Mouse (Mus musculus): ENCODE data around the gene Tceal5. TPM values are rescaled to one million over a fixed set of nuclear protein-coding genes. Genes with fewer than 3 reads are reported as not detected.

Gene Tceal5
- polyA plus RNA-seq, 1 experiment from 2014 or later, result 4.0 TPM

DNA sequence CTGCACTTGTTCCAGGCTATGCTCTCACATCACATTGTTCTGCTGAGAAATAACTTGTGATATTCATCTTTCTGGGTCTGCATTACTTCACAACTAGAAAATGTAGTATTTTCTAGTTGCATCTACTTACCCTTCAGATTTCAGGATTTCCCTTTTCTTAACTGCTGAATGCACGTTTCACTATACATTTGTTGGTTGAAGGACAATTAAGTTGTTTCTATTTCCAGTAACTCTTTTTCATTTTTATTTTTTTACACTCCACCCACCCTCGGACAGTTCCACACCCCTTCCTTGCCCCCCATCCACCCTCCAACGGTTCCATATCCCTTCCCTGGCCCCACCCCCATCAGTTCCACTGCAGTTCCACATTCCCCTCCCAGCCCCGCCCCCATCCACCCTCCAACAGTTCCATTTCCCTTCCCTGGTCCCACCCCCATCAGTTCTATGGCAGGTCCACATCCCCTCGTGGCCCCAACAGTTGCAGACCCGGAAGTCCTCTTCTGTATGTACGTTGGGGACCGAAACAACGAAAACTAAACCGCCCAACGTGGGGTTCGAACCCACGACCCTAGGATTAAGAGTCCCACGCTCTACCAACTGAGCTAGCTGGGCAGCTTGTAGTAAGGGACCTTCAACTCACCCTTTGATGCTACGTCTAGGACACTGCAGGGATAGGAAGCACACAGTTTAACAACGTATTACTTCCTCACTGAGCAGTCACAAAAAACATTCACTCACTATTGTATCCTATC is 8.3 kb downstream of the Tceal5 start:
- H3K27ac ChIP-seq (ENCODE audit: low read depth, low read length), result no peak overlapping the region
- 76% methylated on average over 16 of the region's 16 CpGs for WGBS (ENCODE audit: insufficient replicate concordance)
- H3K9ac ChIP-seq (ENCODE audit: low read depth, low read length), result no peak overlapping the region

DNA sequence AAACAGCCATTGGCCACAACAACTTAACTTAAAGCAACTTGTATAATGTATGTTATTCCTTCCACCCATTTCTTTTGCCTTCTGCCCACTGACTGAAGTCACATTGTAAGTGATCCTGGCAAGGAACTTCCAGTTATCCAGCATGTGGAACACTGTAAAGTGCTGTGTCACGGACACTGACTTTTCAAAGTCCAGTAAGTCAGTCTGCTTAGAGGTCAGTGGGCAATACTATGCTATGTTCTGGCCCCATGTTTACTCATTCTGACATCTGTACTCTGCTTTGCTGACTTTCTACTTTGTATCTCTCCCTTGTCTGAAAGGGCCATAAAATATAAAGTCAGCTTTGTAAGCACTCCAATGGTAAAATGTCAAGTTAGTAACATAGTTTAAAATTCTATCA is 20.6 kb downstream of the Tceal5 start:
- Histone ChIP-seq H3K27ac (ENCODE audit: low read depth, low read length) (no peak overlapping the region), H3K36me3 (ENCODE audit: control insufficient read depth, insufficient read depth, low read length) (no peaks in the 10 kb centered on the region), H3K27me3 (ENCODE audit: control insufficient read depth, insufficient read depth, low read length) (no peaks in the 10 kb centered on the region), H3K4me3 (ENCODE audit: low read depth, low read length) (no peak overlapping the region), H3K9ac (ENCODE audit: low read depth, low read length) (no peak overlapping the region), H3K4me2 (no peak overlapping the region), H3K4me1 (ENCODE audit: control insufficient read depth, insufficient read depth, low read length) (no peaks in the 10 kb centered on the region), H3K9me3 (replicated peaks; ENCODE audit: control insufficient read depth, low read length) (no peaks in the 10 kb centered on the region)
- ATAC-seq (replicated peaks; ENCODE audit: insufficient number of reproducible peaks, low FRiP score, low TSS enrichment), result no peak
- 74% methylated on average over 1 of the region's 1 CpGs for WGBS (ENCODE audit: insufficient replicate concordance)

More for the DNA sequence above, 8.3 kb downstream of the Tceal5 start:
- Histone ChIP-seq H3K9me3 (replicated peaks; ENCODE audit: control insufficient read depth, low read length) (no peaks in the 10 kb centered on the region), H3K4me1 (ENCODE audit: control insufficient read depth, insufficient read depth, low read length) (no peaks in the 10 kb centered on the region), H3K27me3 (ENCODE audit: control insufficient read depth, insufficient read depth, low read length) (no peaks in the 10 kb centered on the region), H3K36me3 (ENCODE audit: control insufficient read depth, insufficient read depth, low read length) (no peaks in the 10 kb centered on the region), H3K4me3 (ENCODE audit: low read depth, low read length) (no peak overlapping the region), H3K4me2 (no peak overlapping the region)
- no peak for ATAC-seq (replicated peaks; ENCODE audit: insufficient number of reproducible peaks, low FRiP score, low TSS enrichment)

DNA sequence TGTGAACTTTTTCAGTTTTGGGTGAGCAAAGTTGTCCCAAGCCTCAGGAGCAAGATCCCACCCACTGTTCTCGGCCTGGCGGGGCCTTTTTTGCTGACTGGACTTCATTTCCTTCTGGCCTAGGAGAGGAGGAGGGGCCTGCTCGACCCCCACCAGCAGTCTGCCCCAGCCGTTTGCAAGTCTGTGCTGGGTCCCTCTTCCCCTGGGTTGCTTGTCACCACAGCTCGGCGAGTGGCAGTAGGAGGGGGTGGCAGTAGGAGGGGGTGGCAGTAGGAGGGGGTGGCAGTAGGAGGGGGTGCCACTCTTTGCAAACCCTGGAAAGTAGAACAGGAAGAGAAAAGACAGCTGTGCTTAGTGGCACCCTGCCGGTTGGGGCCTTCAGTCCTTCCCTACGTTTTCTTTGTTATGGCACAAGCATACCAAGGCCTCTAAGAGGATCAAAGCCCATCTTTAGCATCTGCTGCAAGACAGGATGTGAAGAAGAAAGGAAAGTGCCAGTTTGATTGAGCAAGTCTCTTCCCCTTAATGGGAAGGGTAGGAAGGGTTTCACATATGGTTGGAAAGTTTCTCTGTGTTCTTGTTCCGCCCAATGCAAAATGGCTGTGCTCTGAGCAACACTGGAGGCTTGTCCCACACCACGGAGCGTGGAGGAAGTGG is 22.7 kb downstream of the Tceal5 start:
- H3K9me3 ChIP-seq (replicated peaks; ENCODE audit: control insufficient read depth, low read length), result no peaks in the 10 kb centered on the region
- H3K4me2 ChIP-seq, result no peak overlapping the region
- 28% methylated on average over 11 of the region's 11 CpGs for WGBS (ENCODE audit: insufficient replicate concordance)
- H3K4me1 ChIP-seq (ENCODE audit: control insufficient read depth, insufficient read depth, low read length), result no peaks in the 10 kb centered on the region
- no peaks in the 10 kb centered on the region for H3K27me3 ChIP-seq (ENCODE audit: control insufficient read depth, insufficient read depth, low read length)
- no peaks in the 10 kb centered on the region for H3K36me3 ChIP-seq (ENCODE audit: control insufficient read depth, insufficient read depth, low read length)
- no peak for ATAC-seq (replicated peaks; ENCODE audit: insufficient number of reproducible peaks, low FRiP score, low TSS enrichment)
- 0 out of 2 replicates have a peak overlapping the region, but pooled peaks have one; percentile 16 for H3K9ac ChIP-seq (ENCODE audit: low read depth, low read length)
- H3K4me3 ChIP-seq (ENCODE audit: low read depth, low read length), result no peak overlapping the region
- peak overlapping the region; percentile 41; the same call in 1 of the 2 replicates for H3K27ac ChIP-seq (ENCODE audit: low read depth, low read length)

DNA sequence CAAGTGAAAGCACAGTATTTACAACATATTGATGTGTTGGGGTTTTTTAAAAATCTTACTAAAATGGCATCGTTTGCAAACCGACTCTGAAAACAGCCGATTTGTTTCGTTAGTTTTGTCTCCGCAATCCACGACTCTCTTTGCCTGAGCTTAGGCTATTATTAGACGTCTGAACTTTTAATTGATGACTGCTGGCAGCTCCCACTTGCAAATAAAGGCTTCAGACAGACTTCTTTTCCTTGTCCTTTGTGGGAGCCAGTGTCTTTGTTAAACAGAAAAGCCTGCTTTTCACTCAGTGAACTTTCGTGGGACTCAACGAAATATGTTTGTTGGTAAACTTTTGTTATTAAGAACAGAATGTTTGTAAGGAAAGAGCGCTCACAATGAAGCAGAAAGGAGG is 30.9 kb downstream of the Tceal5 start:
- ATAC-seq (replicated peaks; ENCODE audit: insufficient number of reproducible peaks, low FRiP score, low TSS enrichment), result no peak
- Histone ChIP-seq H3K4me1 (ENCODE audit: control insufficient read depth, insufficient read depth, low read length) (no peaks in the 10 kb centered on the region), H3K9ac (ENCODE audit: low read depth, low read length) (peak overlapping the region; percentile 43; the same call in 1 of the 2 replicates), H3K36me3 (ENCODE audit: control insufficient read depth, insufficient read depth, low read length) (no peaks in the 10 kb centered on the region), H3K9me3 (replicated peaks; ENCODE audit: control insufficient read depth, low read length) (no peaks in the 10 kb centered on the region), H3K27ac (ENCODE audit: low read depth, low read length) (peak overlapping the region; percentile 48), H3K4me2 (peak overlapping the region; percentile 36), H3K27me3 (ENCODE audit: control insufficient read depth, insufficient read depth, low read length) (no peaks in the 10 kb centered on the region), H3K4me3 (ENCODE audit: low read depth, low read length) (peak overlapping the region; percentile 63)
- WGBS (ENCODE audit: insufficient replicate concordance), result 31% methylated on average over 10 of the region's 10 CpGs

DNA sequence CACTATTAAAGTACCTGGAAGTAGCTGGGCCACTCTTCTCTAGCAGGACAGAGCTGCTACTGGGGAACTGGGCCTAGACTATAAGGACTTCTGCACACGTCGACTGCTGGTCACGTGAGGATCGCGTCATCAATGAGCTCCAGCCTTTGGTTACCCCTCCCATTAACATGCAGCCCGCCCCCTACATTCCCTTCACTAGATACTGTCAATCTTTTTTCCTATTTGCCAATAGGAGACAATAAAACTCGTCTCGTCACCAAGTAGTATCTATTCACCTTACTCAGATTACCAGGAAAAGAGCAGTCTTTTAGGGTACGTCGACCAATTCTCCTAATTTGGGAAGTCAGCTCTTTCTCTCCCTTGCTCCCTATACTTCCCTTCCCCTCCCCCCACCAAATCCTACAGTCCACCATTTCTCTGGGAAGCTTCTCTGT is 31.5 kb downstream of the Tceal5 start, which contains the start of gene Tceal8:
Gene Tceal8 (minus strand): TSS at position 225 of the 434 bp plus-strand sequence.
- Histone ChIP-seq H3K27ac (ENCODE audit: low read depth, low read length) (peak within 1 kb of the TSS; percentile 92), H3K4me3 (ENCODE audit: low read depth, low read length) (peak within 1 kb of the TSS; percentile 63), H3K4me1 (ENCODE audit: control insufficient read depth, insufficient read depth, low read length) (no peaks in the 10 kb centered on the region), H3K4me2 (peak within 1 kb of the TSS; percentile 68), H3K9me3 (replicated peaks; ENCODE audit: control insufficient read depth, low read length) (no peaks in the 10 kb centered on the region), H3K9ac (ENCODE audit: low read depth, low read length) (peak within 1 kb of the TSS; percentile 90), H3K27me3 (ENCODE audit: control insufficient read depth, insufficient read depth, low read length) (no peaks in the 10 kb centered on the region), H3K36me3 (ENCODE audit: control insufficient read depth, insufficient read depth, low read length) (no peaks in the 10 kb centered on the region)
- peak; percentile 95 for ATAC-seq (replicated peaks; ENCODE audit: insufficient number of reproducible peaks, low FRiP score, low TSS enrichment)
- 17% methylated on average over 10 of the region's 10 CpGs for WGBS (ENCODE audit: insufficient replicate concordance)

DNA sequence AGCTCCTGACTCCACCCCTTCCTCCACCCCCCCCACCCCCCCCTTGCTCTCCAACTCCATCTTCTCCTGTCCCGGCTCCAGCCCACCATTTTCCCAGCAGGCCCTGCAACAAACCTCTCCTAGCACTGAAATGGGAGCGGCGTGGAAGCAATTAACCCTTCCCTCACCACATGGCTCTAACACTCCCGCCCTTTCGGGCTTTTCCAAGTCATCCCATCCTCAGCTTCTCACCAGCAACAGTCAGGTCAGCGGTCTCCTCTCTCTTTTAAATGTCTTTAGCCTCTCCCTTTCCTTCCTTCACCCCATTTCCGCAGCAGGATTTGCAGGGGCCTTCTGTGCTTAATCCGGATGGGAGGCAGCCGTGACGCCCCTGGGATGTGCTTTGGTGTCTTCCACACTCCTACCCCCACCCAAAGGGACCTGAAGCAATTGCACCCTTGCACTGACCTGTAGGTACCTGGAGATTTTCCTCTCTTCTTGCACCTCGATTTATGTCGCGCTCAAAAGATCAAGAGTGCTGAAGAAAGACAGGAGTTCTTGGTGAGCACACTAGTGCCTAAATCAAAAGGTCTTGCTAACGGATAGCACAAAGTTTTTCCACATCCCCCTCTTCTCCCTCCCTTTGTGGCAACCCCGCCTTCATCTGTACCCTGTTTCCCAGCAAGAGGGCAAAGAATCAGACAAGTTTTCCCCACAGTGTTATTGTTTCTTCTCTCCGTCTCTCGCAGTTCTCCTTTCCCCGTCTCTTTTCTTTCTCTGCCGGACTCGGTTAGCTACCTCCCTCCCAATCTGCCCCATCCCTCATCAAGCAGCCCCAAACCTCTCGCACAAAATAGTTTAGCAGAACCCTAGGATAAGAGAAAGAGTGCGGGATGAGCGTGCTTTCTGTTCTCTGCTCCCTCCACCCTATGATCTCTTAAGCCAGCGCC is 32.2 kb downstream of the Tceal5 start:
- ATAC-seq (replicated peaks; ENCODE audit: insufficient number of reproducible peaks, low FRiP score, low TSS enrichment), result peak; percentile 59

DNA sequence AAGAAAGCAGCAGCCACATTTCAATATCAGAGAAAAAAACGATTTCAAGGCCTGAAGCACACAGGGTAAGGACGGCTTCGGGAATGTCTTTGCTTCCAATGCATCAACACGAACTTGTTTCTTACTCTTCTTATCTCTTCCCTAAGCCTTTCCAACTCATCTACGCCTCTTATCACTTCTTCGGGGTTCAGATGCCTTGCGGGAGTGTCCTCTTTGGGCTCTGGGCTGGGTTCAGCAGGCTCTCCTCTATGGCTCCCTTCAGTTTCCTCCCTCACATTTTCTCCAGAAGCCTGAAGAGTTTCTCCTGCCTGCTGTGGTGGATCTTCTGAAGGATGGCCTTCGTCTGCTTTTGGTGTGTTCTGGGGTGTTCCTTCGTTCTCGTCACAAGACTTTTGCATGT is 33.1 kb downstream of the Tceal5 start:
- H3K4me3 ChIP-seq (ENCODE audit: low read depth, low read length), result peak overlapping the region; percentile 63
- H3K9ac ChIP-seq (ENCODE audit: low read depth, low read length), result 0 out of 2 replicates have a peak overlapping the region, but pooled peaks have one; percentile 46
- H3K9me3 ChIP-seq (replicated peaks; ENCODE audit: control insufficient read depth, low read length), result no peaks in the 10 kb centered on the region
- peak overlapping the region; percentile 68 for H3K4me2 ChIP-seq
- ATAC-seq (replicated peaks; ENCODE audit: insufficient number of reproducible peaks, low FRiP score, low TSS enrichment), result 0 out of 2 replicates have a peak, but pooled peaks have one; percentile 8
- no peaks in the 10 kb centered on the region for H3K4me1 ChIP-seq (ENCODE audit: control insufficient read depth, insufficient read depth, low read length)
- H3K27ac ChIP-seq (ENCODE audit: low read depth, low read length), result peak overlapping the region; percentile 29; the same call in 1 of the 2 replicates
- 38% methylated on average over 10 of the region's 10 CpGs for WGBS (ENCODE audit: insufficient replicate concordance)
- no peaks in the 10 kb centered on the region for H3K27me3 ChIP-seq (ENCODE audit: control insufficient read depth, insufficient read depth, low read length)
- H3K36me3 ChIP-seq (ENCODE audit: control insufficient read depth, insufficient read depth, low read length), result no peaks in the 10 kb centered on the region

More for the DNA sequence above, 32.2 kb downstream of the Tceal5 start:
- no peaks in the 10 kb centered on the region for H3K9me3 ChIP-seq (replicated peaks; ENCODE audit: control insufficient read depth, low read length)
- H3K4me2 ChIP-seq, result peak overlapping the region; percentile 68
- WGBS (ENCODE audit: insufficient replicate concordance), result 20% methylated on average over 24 of the region's 24 CpGs
- peak overlapping the region; percentile 63 for H3K4me3 ChIP-seq (ENCODE audit: low read depth, low read length)
- no peaks in the 10 kb centered on the region for H3K36me3 ChIP-seq (ENCODE audit: control insufficient read depth, insufficient read depth, low read length)
- H3K9ac ChIP-seq (ENCODE audit: low read depth, low read length), result peak overlapping the region; percentile 90
- H3K4me1 ChIP-seq (ENCODE audit: control insufficient read depth, insufficient read depth, low read length), result no peaks in the 10 kb centered on the region
- H3K27ac ChIP-seq (ENCODE audit: low read depth, low read length), result peak overlapping the region; percentile 92
- H3K27me3 ChIP-seq (ENCODE audit: control insufficient read depth, insufficient read depth, low read length), result no peaks in the 10 kb centered on the region
